Mouse (Mus musculus) heart, adult 2 months (tissue): ENCODE measurements around the gene Pdzrn3. TPM values are rescaled to one million over a fixed set of nuclear protein-coding genes. Genes with fewer than 3 reads are reported as not detected.

ENCODE experiments used
- DNase-seq, 2 experiments: peaks; one replicate each; pipeline ENCODE4 v3.0.0; 2021
- H3K27ac ChIP-seq: fragments of 200-600 bp; 2 replicates; pipeline ENCODE4 v1.8.1; 2022
- H3K27me3 ChIP-seq: fragments of 200-500 bp; 2 replicates; pipeline ENCODE4 v1.6.1; 2012; ENCODE audit warnings: mild to moderate bottlenecking, low read length, inconsistent platforms, mixed read lengths; ENCODE audit not compliant: control insufficient read depth, insufficient read depth
- H3K36me3 ChIP-seq: fragments of 200-500 bp; 2 replicates; pipeline ENCODE4 v1.6.1; 2012; ENCODE audit warnings: low read length, inconsistent platforms; ENCODE audit not compliant: control insufficient read depth, insufficient read depth
- H3K4me1 ChIP-seq: fragments of 200-500 bp; 2 replicates; pipeline ENCODE4 v1.6.1; 2011; ENCODE audit warnings: low read length; ENCODE audit not compliant: control insufficient read depth, insufficient read depth
- H3K4me3 ChIP-seq: fragments of 200-600 bp; 2 replicates; pipeline ENCODE4 v1.8.1; 2022
- H3K79me2 ChIP-seq: fragments of 200-500 bp; replicated peaks from 2 replicates; pipeline ENCODE4 v1.6.1; 2012; ENCODE audit warnings: mild to moderate bottlenecking, inconsistent platforms, low read length, moderate library complexity, mixed read lengths; ENCODE audit not compliant: control insufficient read depth, insufficient read depth
- H3K9ac ChIP-seq: fragments of 200-500 bp; 2 replicates; pipeline ENCODE4 v1.6.1; 2012; ENCODE audit warnings: low read depth, mild to moderate bottlenecking, control low read depth, inconsistent platforms, low read length, mixed read lengths
- CTCF ChIP-seq: fragments of 200-600 bp; IDR thresholded peaks from 2 replicates; pipeline ENCODE4 v1.8.1; 2022; ENCODE audit warnings: antibody characterized with exemption, mild to moderate bottlenecking, moderate library complexity
- EP300 ChIP-seq: fragments of 200-500 bp; IDR thresholded peaks from 2 replicates; pipeline ENCODE4 v1.6.1; 2011; ENCODE audit warnings: low read depth, low read length, control low read depth; ENCODE audit not compliant: insufficient read depth
- POLR2A ChIP-seq: fragments of 200-500 bp; IDR thresholded peaks from 2 replicates; pipeline ENCODE4 v1.6.1; 2011; ENCODE audit warnings: mild to moderate bottlenecking, low read depth, low read length, control low read depth; ENCODE audit not compliant: insufficient read depth
- WGBS: fragments of 180-500 bp; shearing (Covaris S2); methylation state at CpG from one replicate; pipeline ENCODE4 v1.1.7; 2018; 5-methylcytosine and 5-hydroxymethylcytosine counted together
- intact Hi-C: fragments of 180-260 bp; cut with DNase I; formaldehyde crosslinking; loops from one replicate; pipeline ENCODE4 v1.15.1; 2025
- polyA plus RNA-seq: library from polyadenylated mRNA; depleted of rRNA; stranded (reverse); fragments of >200 nt; gene quantifications from 2 replicates; pipeline ENCODE4 v1.2.3, GENCODE M21; 2012
- total RNA-seq, 2 experiments: library from RNA; stranded (reverse); gene quantifications; 2 replicates each; pipeline ENCODE4 v1.2.3; 2021

Pdzrn3 gene
- total and polyA plus RNA-seq, 3 experiments = 19.3 to 32.2 (median 28.7) TPM

GRCm38 (mm10) chr6:101301154-101301553, 76.5 kb downstream of the Pdzrn3 start:
- no peak for DNase-seq
- Histone ChIP-seq H3K27me3 (no peaks in the 10 kb centered on the region), H3K79me2 (peaks cover 2% of the 10 kb centered on the region; the same call in 1 of the 2 replicates), H3K36me3 (no peaks in the 10 kb centered on the region), H3K4me1 (no peaks in the 10 kb centered on the region), H3K9ac (no peak overlapping the region), H3K4me3 (no peak overlapping the region), H3K27ac (no peak overlapping the region)
- 94% methylated on average over 8 of the region's 8 CpGs for WGBS
- intact Hi-C loops = no loop called here
- TF ChIP-seq POLR2A (no peak), EP300 (no peak), CTCF (no peak)

GRCm38 (mm10) chr6:101299434-101299833, 78.3 kb downstream of the Pdzrn3 start:
- Histone ChIP-seq H3K36me3 (no peaks in the 10 kb centered on the region), H3K79me2 (peaks cover 2% of the 10 kb centered on the region; the same call in 1 of the 2 replicates), H3K4me1 (no peaks in the 10 kb centered on the region), H3K9ac (no peak overlapping the region), H3K27me3 (no peaks in the 10 kb centered on the region), H3K4me3 (no peak overlapping the region), H3K27ac (no peak overlapping the region)
- intact Hi-C loops = no loop called here
- DNase-seq = no peak
- WGBS = 93% methylated on average over 2 of the region's 2 CpGs
- TF ChIP-seq POLR2A (no peak), EP300 (no peak), CTCF (no peak)

GRCm38 (mm10) chr6:101297563-101298520, 79.9 kb downstream of the Pdzrn3 start:
- no peak overlapping the region for H3K9ac ChIP-seq
- H3K27me3 ChIP-seq = no peaks in the 10 kb centered on the region
- no peaks in the 10 kb centered on the region for H3K79me2 ChIP-seq
- no peaks in the 10 kb centered on the region for H3K36me3 ChIP-seq
- WGBS = 76% methylated on average over 15 of the region's 15 CpGs
- no peak overlapping the region for H3K4me3 ChIP-seq
- intact Hi-C loops = no loop called here
- 0 out of 2 replicates have a peak, but pooled peaks cover 3% of the 10 kb centered on the region for H3K4me1 ChIP-seq
- no peak for DNase-seq
- no peak for TF ChIP-seq POLR2A
- TF ChIP-seq EP300 = no peak
- TF ChIP-seq CTCF = no peak
- no peak overlapping the region for H3K27ac ChIP-seq

GRCm38 (mm10) chr6:101296997-101297396, 80.7 kb downstream of the Pdzrn3 start:
- Histone ChIP-seq H3K4me3 (no peak overlapping the region), H3K27me3 (no peaks in the 10 kb centered on the region), H3K79me2 (no peaks in the 10 kb centered on the region), H3K27ac (no peak overlapping the region), H3K4me1 (0 out of 2 replicates have a peak, but pooled peaks cover 3% of the 10 kb centered on the region), H3K9ac (no peak overlapping the region), H3K36me3 (no peaks in the 10 kb centered on the region)
- WGBS = 83% methylated on average over 8 of the region's 8 CpGs
- intact Hi-C loops = no loop called here
- TF ChIP-seq EP300 (no peak), CTCF (no peak), POLR2A (no peak)
- DNase-seq = no peak

- Histone ChIP-seq H3K27me3 (no peaks in the 10 kb centered on the region), H3K79me2 (no peaks in the 10 kb centered on the region), H3K36me3 (no peaks in the 10 kb centered on the region), H3K27ac (no peak overlapping the region), H3K9ac (no peak overlapping the region), H3K4me3 (no peak overlapping the region), H3K4me1 (peaks cover 3% of the 10 kb centered on the region; the same call in 1 of the 2 replicates)
- 88% methylated on average over 8 of the region's 8 CpGs for WGBS
- DNase-seq = no peak
- TF ChIP-seq POLR2A (no peak), EP300 (no peak), CTCF (no peak)
- intact Hi-C loops = no loop called here
These were observed 81.4 kb downstream of the Pdzrn3 start for GRCm38 (mm10) chr6:101296280-101296679.
